Comparison of ENCODE assay signal across 8 mouse cellular contexts in the genomic region with DNA sequence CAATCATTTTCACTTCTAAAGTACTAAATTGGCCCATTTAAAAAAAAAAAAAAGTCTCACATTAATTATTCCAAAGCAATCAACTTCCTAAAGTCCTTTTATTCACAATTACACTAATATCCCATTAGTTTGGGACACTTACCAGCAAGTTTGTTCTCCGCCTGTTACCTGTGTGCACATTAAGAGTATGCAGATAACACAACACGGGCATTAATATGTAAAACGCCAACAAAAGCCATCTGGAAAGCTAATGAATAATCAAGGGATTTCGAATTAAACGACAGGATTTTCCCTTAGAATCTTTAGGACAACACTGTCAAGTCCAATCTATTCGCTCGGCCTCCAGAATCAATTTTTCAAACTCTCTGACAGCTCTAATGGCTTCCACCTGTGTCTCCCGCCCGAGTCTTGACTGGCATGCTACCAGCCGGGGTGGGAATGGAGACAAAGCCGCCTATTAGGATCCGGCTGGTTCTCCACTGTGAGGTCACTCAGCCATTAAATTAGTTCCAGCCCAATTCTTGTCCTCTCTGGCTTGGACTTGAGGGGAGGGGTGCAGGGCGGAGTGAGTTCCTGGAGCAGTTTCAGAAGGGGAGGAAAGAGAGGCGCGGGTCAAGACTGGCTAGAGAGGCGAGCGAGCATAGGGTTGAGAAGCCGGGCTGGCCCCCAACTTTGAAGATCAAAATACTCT.
DNase-seq lines count a peak whose midpoint lies in the region.

No protein-coding gene starts in this region.

- DNase-seq in adrenal gland, postnatal 14 days = peak; percentile 17
- no peak for DNase-seq in adrenal gland, postnatal 10 days
- DNase-seq in cerebellum, postnatal 25 days = peak; percentile 63 to 79
- DNase-seq in gastrocnemius, adult 18-20 months (ENCODE audit: low spot score) = peak; percentile 74
- peak; percentile 85 for DNase-seq in kidney, adult 18-20 months
- DNase-seq in mesoderm, embryonic 11.5 days (ENCODE audit: low read depth, low spot score) = peak; percentile 91
- DNase-seq in testis, postnatal 14 days (ENCODE audit: low spot score) = peak; percentile 26
- DNase-seq in urinary bladder, postnatal 4 days (ENCODE audit: low spot score in 2 of 2) = no peak

Comparison
In these comparisons a context has a peak if more than half of its experiments do, and no peak if none do; other contexts are left out.
1. DNase-seq: peak in adrenal gland, postnatal 14 days (single experiment), cerebellum, postnatal 25 days (2 of 2), gastrocnemius, adult 18-20 months (single experiment), kidney, adult 18-20 months (single experiment), mesoderm, embryonic 11.5 days (single experiment) and testis, postnatal 14 days (single experiment); none in adrenal gland, postnatal 10 days (single experiment) and urinary bladder, postnatal 4 days (0 of 2).